ENCODE assay signal across 15 mouse cellular contexts in genomic region chr16:21323446-21324034, GRCm38 (mm10).
"Had no signal": no experiment of that assay in that cellular context is flagged by ENCODE, and none has a peak within 500 bp of the region (broad histone marks: within the 10 kb centered on the region; RNA-seq: fewer than 3 reads in every experiment).

No protein-coding gene starts in this region.

- H3K9ac ChIP-seq: liver, embryonic 15.5 days; lung, embryonic 14.5 days; midbrain, embryonic 15.5 days; neural tube, embryonic 12.5 days; stomach, embryonic 15.5 days had no signal

- H3K4me3 ChIP-seq: liver, embryonic 15.5 days; midbrain, embryonic 15.5 days; neural tube, embryonic 12.5 days; stomach, embryonic 15.5 days had no signal

- H3K36me3 ChIP-seq: liver, embryonic 15.5 days; midbrain, embryonic 15.5 days; neural tube, embryonic 12.5 days; stomach, embryonic 15.5 days had no signal

- H3K9me3 ChIP-seq: liver, embryonic 15.5 days; midbrain, embryonic 15.5 days; neural tube, embryonic 12.5 days; stomach, embryonic 15.5 days had no signal

- H3K27ac ChIP-seq: kidney, postnatal 0 days; liver, embryonic 15.5 days; midbrain, embryonic 15.5 days; neural tube, embryonic 12.5 days had no signal

- H3K4me1 ChIP-seq: midbrain, embryonic 15.5 days; neural tube, embryonic 12.5 days had no signal

- ATAC-seq: midbrain, embryonic 15.5 days had no signal

- H3K4me2 ChIP-seq: liver, embryonic 11.5 days; liver, embryonic 15.5 days; lung, embryonic 14.5 days; midbrain, embryonic 15.5 days; neural tube, embryonic 12.5 days; stomach, embryonic 15.5 days had no signal

- DNase-seq: kidney, adult 11 months; kidney, adult 9 months; kidney, postnatal 36 days; layer of hippocampus, adult 9-11 months; layer of hippocampus, postnatal 36 days; left cerebral cortex, postnatal 4 days; lung, embryonic 14.5 days; right cerebral cortex, postnatal 14 days; thymus, postnatal 36 days had no signal

- H3K27me3 ChIP-seq: liver, embryonic 15.5 days; midbrain, embryonic 15.5 days; neural tube, embryonic 12.5 days; stomach, embryonic 15.5 days had no signal
